Mouse (Mus musculus) kidney, postnatal 10 days (tissue): ENCODE data around the gene Ttc7b.

Experiments
- DNase-seq: peaks from one replicate; pipeline ENCODE4 v3.0.0; 2021; ENCODE audit warnings: mixed read lengths

The Ttc7b gene

DNA sequence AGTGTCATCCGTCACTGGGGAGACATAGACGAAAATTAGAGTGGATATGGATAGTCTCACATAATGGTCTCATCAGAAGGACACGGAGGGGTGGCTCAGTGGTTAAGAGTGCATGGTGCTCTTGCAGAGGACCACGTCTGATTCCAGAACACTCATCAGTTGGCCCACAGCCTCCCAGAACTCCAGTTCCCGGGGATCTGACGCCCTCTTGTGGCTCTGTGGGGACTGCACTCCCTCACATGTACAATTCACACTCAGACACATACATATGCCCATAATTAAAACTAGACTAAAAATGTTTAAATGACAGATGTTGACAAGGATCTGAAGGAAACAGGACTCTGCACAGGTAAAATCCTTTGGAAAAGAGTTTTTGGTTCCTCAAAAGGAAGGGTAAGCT is 34.4 kb downstream of the Ttc7b start:
- DNase-seq: peak; percentile 39

DNA sequence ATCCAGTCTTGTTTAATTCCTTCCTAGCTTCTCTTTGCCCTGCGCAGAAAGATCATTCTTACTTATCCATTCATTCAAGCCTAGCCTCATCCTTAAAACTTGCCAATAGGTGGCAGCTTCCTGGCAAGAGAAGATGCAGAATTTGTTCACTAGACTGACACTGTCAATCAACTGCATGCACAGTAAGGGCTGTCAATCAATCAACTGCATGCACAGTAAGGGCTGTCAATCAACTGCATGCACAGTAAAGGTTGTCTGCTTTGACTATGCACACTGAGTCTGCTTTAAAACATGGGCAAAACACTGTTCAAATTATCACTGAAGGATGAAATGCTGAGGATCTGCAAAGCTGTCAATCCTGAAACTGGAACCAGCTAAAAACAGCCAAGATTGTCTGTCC is 37.6 kb downstream of the Ttc7b start:
- no peak for DNase-seq

DNA sequence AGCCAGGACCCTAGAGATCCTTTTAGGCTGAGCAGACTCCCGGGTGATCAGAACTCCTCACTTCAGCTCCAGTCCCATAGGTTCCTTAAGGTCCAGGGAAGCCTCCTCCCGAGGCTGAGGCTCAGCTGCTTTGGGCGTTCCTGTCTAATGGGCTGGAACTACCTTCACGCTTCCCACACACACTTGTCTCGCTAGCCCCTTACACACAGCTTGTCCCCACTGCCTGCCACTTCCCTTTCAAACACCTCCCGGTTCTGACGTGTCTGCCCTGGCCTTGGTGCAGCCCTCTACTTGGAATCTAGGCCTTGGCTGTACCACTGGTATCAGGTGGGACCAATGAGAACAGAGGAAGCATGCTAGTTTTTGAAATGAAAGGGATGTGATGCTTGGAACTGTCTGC is 38.4 kb downstream of the Ttc7b start:
- DNase-seq: no peak

DNA sequence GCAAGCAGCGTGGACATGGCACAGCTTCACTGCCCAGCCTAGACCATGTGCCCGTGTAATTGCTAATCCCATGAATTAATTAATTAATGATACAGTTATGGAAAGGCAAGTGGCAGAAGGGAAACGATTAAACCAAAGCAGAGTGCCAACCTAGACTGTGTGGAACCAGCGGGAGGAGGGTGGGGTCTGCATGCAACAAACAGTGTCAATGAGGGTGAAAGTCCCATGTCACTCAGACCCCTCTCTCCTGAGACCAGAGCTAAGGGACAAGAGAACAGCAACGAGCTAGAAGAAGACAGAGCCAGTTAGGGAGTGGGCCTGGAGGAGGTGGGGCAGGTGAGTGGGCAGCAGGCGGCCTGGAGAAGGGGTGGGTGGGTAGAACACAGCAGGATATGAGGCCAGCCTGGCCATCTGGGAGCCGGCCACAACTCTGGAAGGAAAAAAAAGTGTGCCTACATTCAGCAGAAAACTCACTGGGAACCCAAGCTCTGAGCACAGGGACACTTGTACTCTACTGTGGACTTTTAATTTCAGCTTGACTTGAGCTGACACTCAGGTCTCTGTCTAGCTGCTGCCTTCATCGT is 39.1 kb downstream of the Ttc7b start:
- DNase-seq: no peak

DNA sequence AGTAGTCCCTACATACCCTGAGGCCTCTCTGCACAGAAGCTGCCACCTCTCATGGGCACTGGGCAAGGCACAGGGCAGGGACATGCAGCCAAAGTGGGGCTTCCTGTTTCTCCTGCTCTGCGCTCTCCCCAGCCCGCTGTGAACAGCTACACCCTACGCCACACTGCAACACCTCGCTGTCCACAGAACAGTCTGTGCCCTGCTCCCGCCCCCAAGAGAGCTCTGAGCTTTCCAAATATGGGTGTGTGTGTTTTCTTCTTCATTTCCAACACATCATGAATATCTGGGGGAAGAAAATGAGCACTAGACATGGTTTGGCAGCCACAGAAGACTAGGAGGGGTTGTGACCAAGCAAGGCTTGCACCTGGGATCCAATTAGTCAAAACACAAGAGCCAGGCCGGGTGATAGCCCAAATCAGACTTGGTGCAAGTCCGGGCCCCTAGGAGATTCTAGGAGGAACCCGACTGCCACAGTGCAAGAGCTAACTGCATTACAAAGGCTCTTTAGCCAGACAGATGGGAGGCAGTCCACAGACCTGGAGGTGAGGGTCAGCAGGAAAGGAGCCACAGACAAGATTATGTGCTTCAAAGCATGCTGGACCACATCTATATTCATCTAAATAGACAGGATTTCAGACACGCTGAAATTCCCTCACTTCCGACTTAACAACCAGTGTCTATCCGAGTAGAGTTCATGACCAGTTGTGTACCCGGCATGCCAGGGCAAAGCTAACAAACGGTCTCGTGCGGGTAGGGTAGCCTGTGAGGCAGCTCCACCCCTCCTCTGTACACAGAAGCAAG is 39.8 kb downstream of the Ttc7b start:
- DNase-seq: no peak

DNA sequence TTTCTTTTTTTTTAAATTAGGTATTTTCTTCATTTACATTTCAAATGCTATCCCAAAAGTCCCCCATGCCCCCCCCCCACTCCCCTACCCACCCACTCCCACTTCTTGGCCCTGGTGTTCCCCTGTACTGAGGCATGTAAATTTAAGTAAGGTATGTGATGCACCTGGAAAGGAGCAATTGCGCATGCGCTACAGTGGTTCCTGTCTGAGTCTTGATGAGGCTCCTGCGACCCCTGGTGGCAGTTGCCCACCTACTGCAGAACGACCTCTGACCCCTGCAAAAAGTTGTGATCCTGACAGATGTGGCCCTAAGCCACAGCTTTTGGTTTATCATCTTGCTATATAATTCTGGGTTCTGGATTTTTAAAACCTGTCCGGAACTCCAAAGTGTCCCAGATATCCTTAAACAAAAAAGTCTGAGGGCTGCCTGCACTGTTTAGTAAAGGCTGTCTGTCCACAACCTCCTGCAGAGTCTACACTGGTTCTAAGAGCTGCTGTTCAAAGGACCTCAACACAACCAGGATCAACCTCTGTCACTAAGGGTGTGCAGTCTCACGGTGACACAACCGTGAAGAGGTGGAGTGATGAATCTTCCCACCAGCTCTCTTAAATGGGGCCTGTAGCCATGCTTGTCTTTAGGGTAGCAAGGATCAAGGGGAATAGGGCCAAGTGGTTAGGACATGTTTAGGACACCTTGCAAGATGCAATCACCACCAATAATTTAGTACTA is 40.6 kb downstream of the Ttc7b start:
- DNase-seq: peak; percentile 84

DNA sequence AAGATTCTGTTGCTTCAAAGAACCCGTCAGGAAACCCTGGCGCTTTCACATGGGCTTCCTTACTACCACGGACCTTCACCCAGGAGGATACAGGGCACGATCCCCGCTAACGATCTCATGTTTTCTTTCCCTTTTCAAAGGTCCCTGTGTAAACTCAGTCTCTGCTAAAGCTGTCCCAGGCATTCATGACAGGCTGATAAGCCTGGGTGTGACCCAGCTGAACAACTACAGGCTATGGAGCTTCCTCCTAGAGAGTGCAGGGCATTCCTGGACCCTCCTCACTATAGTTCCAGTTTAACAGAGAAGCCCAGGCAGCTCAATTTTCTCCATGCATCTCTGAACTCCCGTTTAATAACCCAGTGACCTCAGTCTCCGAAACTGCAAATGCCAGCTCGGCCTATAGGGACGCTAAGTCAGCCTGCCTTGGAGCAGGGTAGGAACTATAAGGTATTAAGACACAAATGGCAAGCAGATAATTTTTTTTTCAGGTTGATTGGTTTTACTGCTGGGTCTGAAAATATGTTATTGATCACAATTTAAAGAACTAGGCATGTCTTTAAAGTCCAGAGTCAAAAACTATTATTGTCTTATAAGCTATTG is 41.3 kb downstream of the Ttc7b start:
- DNase-seq: no peak

DNA sequence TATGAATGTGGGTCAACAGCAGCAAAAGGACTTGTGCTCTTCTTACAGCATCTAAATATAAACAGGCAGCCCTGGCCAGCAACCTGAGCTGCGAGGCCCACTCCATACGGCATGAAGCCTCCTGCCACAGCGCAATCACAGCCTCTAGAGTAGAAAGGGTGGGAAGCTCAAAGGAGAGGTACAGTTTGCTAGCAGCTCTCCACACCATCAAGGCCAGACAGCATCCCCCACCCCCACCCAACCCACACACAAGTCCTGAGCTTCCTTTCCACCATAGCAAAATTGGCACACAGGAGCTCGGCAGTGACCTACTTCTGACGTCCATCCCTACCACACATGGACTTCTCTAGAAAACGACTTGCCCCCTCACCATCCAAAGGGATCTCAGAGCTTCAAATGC is 42.0 kb downstream of the Ttc7b start:
- DNase-seq: no peak

DNA sequence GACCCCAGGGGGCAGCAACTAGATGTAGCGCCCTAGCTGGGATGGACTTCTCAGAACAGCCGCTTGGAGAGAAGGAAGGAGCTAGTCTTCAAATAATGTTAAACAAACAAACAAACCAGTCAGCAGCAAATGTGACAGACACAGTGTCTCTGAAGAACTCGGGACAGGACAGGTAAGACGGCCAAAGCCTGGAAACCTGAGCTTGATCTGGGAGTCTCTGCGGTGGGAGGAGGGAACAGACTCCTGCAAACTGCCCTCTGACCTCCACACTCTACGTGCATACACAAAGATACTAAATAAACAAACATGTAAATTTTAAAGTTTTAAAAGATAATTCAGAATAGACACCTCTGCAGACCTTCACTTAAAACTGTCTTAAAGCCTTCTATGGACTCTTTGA is 42.5 kb downstream of the Ttc7b start:
- DNase-seq: no peak

DNA sequence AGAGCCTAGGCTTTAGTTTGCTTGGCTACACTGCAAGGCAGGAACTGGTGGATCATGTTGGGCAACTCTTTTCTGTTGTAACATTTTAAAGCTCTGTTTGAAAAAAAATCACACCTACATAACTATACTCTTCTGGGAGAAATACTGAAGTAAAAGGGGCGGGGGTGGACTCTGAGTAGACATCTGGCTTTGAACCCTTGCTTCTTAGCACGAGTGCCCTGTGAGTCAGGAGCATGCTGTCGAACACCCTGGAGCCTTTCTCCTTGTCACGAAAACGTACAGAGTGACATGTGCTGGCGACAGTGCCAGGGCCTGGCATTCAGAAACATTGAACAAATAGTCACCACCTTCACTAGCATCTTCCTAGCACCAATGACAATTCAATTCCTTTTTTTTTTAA is 43.2 kb downstream of the Ttc7b start:
- DNase-seq: no peak

DNA sequence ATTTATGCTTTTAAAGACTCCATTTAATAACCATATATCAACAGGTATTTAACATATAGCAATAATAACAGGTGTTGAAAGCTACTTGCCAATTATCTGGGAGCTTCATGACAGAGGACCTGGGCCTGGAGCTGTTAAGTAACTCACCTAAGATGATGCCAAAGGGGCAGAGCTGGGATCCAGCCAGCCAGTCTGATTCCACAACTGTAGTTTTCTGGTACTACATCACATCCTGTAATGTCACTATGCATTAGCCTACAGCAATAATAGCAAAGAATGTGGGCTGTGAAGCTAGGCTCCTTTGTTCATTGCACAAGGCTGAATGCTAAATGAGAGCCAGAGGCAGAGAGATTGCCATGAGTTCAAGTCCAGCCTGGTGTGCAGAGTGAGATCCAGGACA is 44.3 kb downstream of the Ttc7b start:
- DNase-seq: no peak

DNA sequence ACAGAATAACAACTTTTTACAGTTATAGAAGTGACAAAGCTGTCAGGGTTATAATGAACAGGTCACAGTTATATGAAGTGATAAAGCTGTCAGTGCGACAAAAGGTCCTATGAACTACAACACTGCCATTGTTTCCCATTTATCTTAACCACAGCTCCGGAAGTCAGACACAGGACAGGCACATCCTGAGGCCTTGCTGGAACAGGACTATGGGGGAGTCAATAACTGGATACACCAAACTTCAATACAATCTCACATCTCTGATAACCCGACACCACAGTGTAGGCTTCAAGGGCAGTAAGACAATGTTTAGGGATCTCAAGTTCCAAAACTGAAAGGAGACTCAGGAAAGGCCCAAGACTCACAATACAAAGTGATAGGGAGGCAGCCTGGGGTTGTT is 45.1 kb downstream of the Ttc7b start:
- DNase-seq: no peak

DNA sequence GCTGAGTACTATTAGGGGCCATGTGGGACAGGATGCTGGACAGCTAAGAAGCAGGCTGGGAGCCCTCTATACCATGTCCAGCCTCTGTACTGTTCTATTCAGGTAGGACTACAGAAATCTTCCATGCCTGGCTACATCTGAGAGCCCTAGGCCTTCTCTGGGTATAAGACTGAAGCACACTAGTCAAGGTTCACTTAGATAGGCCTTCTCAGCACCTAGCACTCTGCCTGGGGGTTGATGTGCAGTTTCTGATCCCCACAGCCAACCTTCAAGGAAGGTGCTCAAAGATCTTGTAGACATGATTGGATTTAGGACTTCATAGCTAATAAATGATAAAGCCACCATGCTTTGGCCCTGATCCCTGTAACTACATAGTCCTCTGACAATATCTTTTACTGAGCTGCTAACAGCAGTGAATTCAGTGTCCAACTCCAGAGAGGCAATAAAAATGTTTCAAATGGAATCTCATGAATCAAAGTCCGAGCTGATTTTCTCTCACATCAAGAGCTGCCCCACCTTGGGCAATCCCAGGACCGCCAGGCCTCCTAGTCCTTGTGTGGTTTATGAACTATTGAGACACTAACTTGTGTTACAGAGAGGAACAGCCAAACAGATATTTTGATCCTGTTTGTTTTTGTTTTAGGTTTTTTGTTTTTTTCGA is 45.8 kb downstream of the Ttc7b start:
- DNase-seq: no peak

DNA sequence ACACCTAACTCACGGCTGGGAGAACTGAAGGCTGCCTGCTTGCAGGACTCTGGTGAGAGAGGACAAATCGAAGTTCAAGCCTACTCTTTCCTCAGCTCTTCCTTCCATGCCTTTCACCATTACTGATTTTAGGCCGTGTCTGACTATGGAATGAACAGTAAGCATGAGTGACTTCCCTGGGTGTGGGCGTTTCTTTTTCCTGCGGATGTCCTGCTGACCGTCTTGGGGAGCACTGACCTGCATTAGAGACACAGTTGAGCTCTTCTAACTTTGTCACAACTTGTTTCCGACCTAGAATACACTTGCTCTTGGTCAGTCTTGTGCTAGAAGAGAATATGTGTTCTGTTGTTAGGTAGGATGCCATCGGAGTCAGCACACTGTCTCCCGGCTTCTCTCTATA is 50.3 kb downstream of the Ttc7b start:
- DNase-seq: no peak

DNA sequence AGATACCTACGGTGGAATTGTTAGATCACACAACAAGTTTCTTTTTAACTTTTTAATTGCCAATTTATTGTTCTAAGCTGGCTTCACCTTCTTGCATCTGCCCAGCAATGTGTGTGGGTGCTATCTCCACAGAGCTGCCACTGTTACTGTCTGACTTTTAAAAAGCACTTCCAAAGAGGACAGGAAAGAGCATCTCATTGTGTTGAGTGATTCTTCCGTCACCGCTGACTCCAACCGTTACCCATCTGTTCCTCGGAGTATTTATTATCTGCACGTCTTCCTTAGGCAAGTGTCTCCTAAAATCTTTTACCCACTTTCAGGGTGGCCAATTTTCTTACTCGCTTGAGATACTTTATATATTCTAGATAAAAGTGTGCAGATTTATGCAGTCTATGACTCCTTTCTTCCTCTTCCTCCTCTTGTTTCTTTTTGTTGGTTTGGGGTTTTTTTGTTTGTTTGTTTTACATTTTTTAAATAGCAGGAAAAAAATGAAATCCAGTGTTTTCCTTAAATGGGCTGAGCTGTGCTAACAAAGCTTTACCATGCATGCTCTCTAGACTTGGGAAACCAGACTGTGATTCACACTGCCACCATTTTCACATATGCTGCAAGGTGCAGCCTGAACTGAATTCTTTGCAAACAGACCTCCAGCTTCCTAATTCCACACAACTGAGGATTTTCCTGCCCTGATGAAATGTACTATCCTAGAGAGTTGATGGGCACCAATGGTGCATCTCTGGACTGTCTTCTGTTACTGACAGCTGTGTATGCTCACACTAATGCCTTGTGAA is 50.9 kb downstream of the Ttc7b start:
- no peak for DNase-seq

DNA sequence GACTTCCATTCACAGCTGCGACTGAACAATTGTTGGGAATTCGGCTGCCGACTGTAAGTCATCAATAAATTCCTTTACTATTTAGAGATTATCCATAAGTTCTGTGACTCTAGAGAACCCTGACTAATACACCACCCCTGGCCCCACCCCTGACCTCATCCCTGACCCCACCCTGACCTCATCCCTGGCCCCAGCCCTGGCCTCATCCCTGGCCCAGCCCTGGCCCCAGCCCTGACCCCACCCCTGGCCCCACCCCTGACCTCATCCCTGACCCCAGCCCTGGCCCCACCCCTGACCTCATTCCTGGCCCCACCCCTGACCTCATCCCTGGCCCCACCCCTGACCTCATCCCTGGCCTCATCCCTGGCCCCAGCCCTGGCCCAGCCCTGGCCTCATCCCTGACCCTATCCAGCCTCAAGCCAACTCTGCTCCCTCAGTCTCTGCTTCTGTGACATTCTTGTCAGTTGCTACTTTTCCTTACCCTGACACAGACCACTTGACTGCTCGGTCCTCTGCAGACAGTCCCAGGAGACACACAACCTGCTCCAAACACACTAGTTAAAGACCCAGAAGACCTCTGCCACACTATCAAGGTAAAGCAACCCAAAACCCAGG is 55.4 kb downstream of the Ttc7b start:
- DNase-seq: no peak

DNA sequence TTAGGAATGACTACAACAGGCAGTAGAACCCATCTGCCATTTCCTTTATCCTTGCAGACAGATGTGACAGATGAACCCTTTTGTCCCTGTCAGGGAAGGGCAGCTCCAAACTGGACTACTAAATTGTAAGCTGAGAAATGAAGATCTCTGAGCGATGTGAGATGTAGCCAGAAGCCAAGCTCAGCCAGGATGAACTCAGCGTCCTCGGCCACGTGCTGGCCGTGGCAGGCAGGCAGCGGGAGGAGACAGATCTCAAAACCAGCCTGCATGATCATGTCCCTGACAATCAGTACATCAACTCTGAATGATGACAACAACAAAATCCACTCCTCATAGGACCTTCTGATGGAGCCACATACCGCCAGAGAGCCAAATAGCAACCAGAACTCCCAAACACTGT is 62.9 kb downstream of the Ttc7b start:
- DNase-seq: no peak

DNA sequence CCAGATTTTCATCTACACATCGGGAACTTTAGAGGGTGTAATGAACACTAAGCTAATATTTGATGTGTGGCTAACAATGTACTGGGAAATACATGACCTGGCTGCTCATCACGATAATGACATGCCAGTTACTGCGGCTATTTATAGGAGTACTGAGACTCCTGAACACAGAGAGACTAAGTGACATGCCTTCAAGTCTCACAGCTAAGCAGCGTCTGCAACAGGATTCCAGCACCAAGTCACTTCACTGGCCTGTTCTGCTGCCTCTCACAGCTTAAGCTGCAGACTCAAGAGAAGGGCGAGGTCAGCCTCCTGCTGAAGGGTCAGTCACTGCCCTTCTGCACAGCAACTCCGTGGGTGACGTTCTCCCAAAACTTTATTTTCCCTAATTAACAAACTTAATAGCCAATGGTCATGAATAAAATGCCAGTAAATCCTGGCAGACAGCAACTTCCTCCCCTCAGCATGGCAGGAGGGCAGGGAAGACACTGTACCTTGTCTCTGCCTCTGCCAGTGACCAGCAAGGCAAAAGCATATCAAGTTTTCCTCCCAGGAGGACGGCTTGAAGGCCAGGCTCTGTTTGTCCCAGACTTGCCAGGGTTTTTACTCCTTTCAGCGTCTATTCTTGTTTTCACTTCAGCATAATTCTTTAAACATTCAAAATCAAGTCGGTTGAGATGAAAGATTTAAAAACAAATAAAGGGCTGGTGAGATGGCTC is 64.2 kb downstream of the Ttc7b start:
- no peak for DNase-seq

DNA sequence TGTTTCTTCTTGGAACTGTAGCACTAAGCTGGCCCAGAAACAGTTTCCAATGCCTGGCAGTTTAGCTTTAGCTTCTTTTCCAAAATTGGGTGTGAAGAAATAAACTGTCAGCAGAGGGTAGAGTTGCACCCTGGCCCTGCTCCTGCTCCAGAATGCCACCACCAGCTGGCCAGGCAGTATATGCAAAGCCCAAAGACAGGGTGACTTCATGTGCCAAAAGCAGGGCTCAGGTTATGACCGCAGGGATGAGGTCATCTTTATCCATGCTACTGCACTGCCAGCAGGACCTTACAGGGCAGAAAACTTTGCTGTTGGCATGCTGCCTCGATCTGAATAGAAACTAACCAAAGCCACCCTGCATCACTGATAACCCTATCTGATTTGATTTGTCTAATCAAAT is 65.2 kb downstream of the Ttc7b start:
- DNase-seq: no peak

DNA sequence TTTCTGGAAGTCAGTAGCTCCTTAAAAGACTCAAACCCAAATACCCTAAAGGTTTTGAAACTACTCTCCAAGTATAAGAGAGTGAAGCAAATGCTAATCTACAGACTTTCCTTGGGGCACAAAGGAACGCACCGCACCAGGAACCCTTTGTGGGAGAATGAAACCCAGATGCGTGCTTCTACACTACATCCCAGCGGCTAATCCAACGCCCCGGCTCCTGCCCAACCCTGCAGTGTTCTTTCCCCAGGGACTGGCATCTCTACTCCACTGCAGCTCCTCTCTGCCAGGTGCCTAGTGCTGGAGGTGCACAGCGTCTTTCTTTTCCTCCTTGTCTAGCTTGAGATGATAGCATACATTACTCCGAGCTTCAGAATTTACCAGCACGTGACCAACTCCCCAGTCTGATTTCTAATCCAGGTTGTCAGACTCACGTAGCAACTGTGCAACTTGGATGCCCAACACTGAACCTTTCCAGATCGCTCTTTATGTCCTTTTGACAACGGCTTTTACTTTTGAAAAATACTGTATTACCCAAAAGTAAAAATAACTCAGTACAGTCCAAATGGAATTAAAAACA is 72.8 kb downstream of the Ttc7b start:
- no peak for DNase-seq

DNA sequence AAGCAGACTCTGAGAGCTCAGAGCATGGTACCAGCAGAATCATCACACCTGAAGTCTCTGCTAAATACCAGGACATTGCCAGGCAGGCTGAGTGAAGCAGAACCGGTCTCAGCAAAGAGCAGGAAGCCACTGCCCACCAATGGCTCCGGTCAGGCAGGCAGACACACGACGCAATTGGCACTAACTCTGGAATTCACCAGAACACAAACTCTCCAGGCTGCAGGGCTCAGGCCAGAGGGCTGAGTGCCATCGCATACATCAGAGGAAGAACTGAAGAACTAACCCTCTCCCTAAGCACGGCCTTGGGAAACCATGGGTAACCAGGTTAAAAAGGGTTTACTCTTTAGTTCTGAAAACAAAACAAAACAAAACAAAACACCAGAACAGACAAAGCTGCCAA is 73.5 kb downstream of the Ttc7b start:
- DNase-seq: no peak
